Mouse (Mus musculus): ENCODE data around the gene Tlr5. TPM values are rescaled to one million over a fixed set of nuclear protein-coding genes. Genes with fewer than 3 reads are reported as not detected.

Tlr5 gene
- 0.09 TPM in 1 of 2 replicates, not detected in the other for polyA plus RNA-seq (2015; fragmentation: Nextera tagmentation; extraction: Ambion mirVana)

- Histone ChIP-seq H3K36me3 (ENCODE audit: control insufficient read depth, insufficient read depth) (no peaks in the 10 kb centered on the region), H3K4me1 (replicated peaks; ENCODE audit: control insufficient read depth, insufficient read depth, low read length) (peaks cover 21% of the 10 kb centered on the region), H3K9me3 (ENCODE audit: control insufficient read depth, low read length) (no peaks in the 10 kb centered on the region), H3K9ac (replicated peaks; ENCODE audit: low read depth, low read length) (peak within 1 kb of the TSS; percentile 51), H3K4me2 (ENCODE audit: low read length) (peak within 1 kb of the TSS; percentile 64), H3K27ac (ENCODE audit: low read length) (no peak within 1 kb of the TSS), H3K27me3 (replicated peaks; ENCODE audit: control insufficient read depth, insufficient read depth, low read length) (peaks cover 2% of the 10 kb centered on the region; the same call in 1 of the 2 replicates), H3K4me3 (replicated peaks; ENCODE audit: low read length) (peak within 1 kb of the TSS; percentile 39)
- 20% methylated on average over 21 of the region's 21 CpGs for WGBS
- peak; percentile 34 for ATAC-seq
Measured at GRCm38 (mm10) chr1:182954287-182955046, at the start of gene Tlr5. Gene Tlr5, plus strand, starts transcription at chr1:182954788.

- no peaks in the 10 kb centered on the region for H3K9me3 ChIP-seq (ENCODE audit: control insufficient read depth, low read length)
- ATAC-seq: no peak
- 88% methylated on average over 3 of the region's 3 CpGs for WGBS
Measured at GRCm38 (mm10) chr1:182905669-182906068, 48.9 kb upstream of the Tlr5 start.

GRCm38 (mm10) chr1:182908050-182909036, 46.2 kb upstream of the Tlr5 start:
- Histone ChIP-seq H3K4me2 (ENCODE audit: low read length) (0 out of 2 replicates have a peak overlapping the region, but pooled peaks have one; percentile 19), H3K27me3 (replicated peaks; ENCODE audit: control insufficient read depth, insufficient read depth, low read length) (no peaks in the 10 kb centered on the region), H3K9me3 (ENCODE audit: control insufficient read depth, low read length) (no peaks in the 10 kb centered on the region), H3K27ac (ENCODE audit: low read length) (no peak overlapping the region), H3K36me3 (ENCODE audit: control insufficient read depth, insufficient read depth) (no peaks in the 10 kb centered on the region), H3K4me1 (replicated peaks; ENCODE audit: control insufficient read depth, insufficient read depth, low read length) (peaks cover 10% of the 10 kb centered on the region), H3K4me3 (replicated peaks; ENCODE audit: low read length) (no peak overlapping the region), H3K9ac (replicated peaks; ENCODE audit: low read depth, low read length) (no peak overlapping the region)
- ATAC-seq: peak; percentile 86
- WGBS: 25% methylated on average over 14 of the region's 14 CpGs

More at GRCm38 (mm10) chr1:182905669-182906068, 48.9 kb upstream of the Tlr5 start:
- Histone ChIP-seq H3K4me1 (replicated peaks; ENCODE audit: control insufficient read depth, insufficient read depth, low read length) (peaks cover 10% of the 10 kb centered on the region), H3K4me3 (replicated peaks; ENCODE audit: low read length) (no peak overlapping the region), H3K36me3 (ENCODE audit: control insufficient read depth, insufficient read depth) (no peaks in the 10 kb centered on the region), H3K9ac (replicated peaks; ENCODE audit: low read depth, low read length) (no peak overlapping the region), H3K27ac (ENCODE audit: low read length) (no peak overlapping the region), H3K4me2 (ENCODE audit: low read length) (no peak overlapping the region), H3K27me3 (replicated peaks; ENCODE audit: control insufficient read depth, insufficient read depth, low read length) (no peaks in the 10 kb centered on the region)

GRCm38 (mm10) chr1:182909066-182909465, 45.5 kb upstream of the Tlr5 start:
- Histone ChIP-seq H3K4me1 (replicated peaks; ENCODE audit: control insufficient read depth, insufficient read depth, low read length) (peaks cover 10% of the 10 kb centered on the region), H3K36me3 (ENCODE audit: control insufficient read depth, insufficient read depth) (no peaks in the 10 kb centered on the region), H3K27me3 (replicated peaks; ENCODE audit: control insufficient read depth, insufficient read depth, low read length) (no peaks in the 10 kb centered on the region), H3K4me3 (replicated peaks; ENCODE audit: low read length) (no peak overlapping the region), H3K27ac (ENCODE audit: low read length) (no peak overlapping the region), H3K4me2 (ENCODE audit: low read length) (no peak overlapping the region), H3K9me3 (ENCODE audit: control insufficient read depth, low read length) (no peaks in the 10 kb centered on the region), H3K9ac (replicated peaks; ENCODE audit: low read depth, low read length) (no peak overlapping the region)
- 62% methylated on average over 3 of the region's 3 CpGs for WGBS
- ATAC-seq: no peak

GRCm38 (mm10) chr1:182909596-182909995, 45.0 kb upstream of the Tlr5 start:
- Histone ChIP-seq H3K4me2 (ENCODE audit: low read length) (no peak overlapping the region), H3K27me3 (replicated peaks; ENCODE audit: control insufficient read depth, insufficient read depth, low read length) (no peaks in the 10 kb centered on the region), H3K27ac (ENCODE audit: low read length) (no peak overlapping the region), H3K4me1 (replicated peaks; ENCODE audit: control insufficient read depth, insufficient read depth, low read length) (peaks cover 10% of the 10 kb centered on the region), H3K36me3 (ENCODE audit: control insufficient read depth, insufficient read depth) (no peaks in the 10 kb centered on the region), H3K4me3 (replicated peaks; ENCODE audit: low read length) (no peak overlapping the region), H3K9ac (replicated peaks; ENCODE audit: low read depth, low read length) (no peak overlapping the region), H3K9me3 (ENCODE audit: control insufficient read depth, low read length) (no peaks in the 10 kb centered on the region)
- no peak for ATAC-seq
- WGBS: 86% methylated on average over 5 of the region's 5 CpGs

- WGBS: 52% methylated on average over 2 of the region's 2 CpGs
- Histone ChIP-seq H3K4me2 (ENCODE audit: low read length) (no peak overlapping the region), H3K27ac (ENCODE audit: low read length) (no peak overlapping the region), H3K27me3 (replicated peaks; ENCODE audit: control insufficient read depth, insufficient read depth, low read length) (no peaks in the 10 kb centered on the region), H3K36me3 (ENCODE audit: control insufficient read depth, insufficient read depth) (no peaks in the 10 kb centered on the region), H3K9me3 (ENCODE audit: control insufficient read depth, low read length) (no peaks in the 10 kb centered on the region), H3K9ac (replicated peaks; ENCODE audit: low read depth, low read length) (no peak overlapping the region), H3K4me1 (replicated peaks; ENCODE audit: control insufficient read depth, insufficient read depth, low read length) (peaks cover 10% of the 10 kb centered on the region), H3K4me3 (replicated peaks; ENCODE audit: low read length) (no peak overlapping the region)
- ATAC-seq: no peak
Measured at GRCm38 (mm10) chr1:182912591-182912990, 42.0 kb upstream of the Tlr5 start.

GRCm38 (mm10) chr1:182914121-182914908, 40.3 kb upstream of the Tlr5 start:
- no peak overlapping the region for H3K27ac ChIP-seq (ENCODE audit: low read length)
- no peak for ATAC-seq
- WGBS: 86% methylated on average over 4 of the region's 4 CpGs

GRCm38 (mm10) chr1:182916166-182916565, 38.4 kb upstream of the Tlr5 start:
- H3K9me3 ChIP-seq (ENCODE audit: control insufficient read depth, low read length): no peaks in the 10 kb centered on the region
- ATAC-seq: no peak
- 94% methylated on average over 5 of the region's 5 CpGs for WGBS

More at GRCm38 (mm10) chr1:182914121-182914908, 40.3 kb upstream of the Tlr5 start:
- Histone ChIP-seq H3K9ac (replicated peaks; ENCODE audit: low read depth, low read length) (no peak overlapping the region), H3K36me3 (ENCODE audit: control insufficient read depth, insufficient read depth) (no peaks in the 10 kb centered on the region), H3K4me3 (replicated peaks; ENCODE audit: low read length) (no peak overlapping the region), H3K27me3 (replicated peaks; ENCODE audit: control insufficient read depth, insufficient read depth, low read length) (no peaks in the 10 kb centered on the region), H3K4me1 (replicated peaks; ENCODE audit: control insufficient read depth, insufficient read depth, low read length) (peaks cover 7% of the 10 kb centered on the region), H3K4me2 (ENCODE audit: low read length) (no peak overlapping the region), H3K9me3 (ENCODE audit: control insufficient read depth, low read length) (no peaks in the 10 kb centered on the region)

More at GRCm38 (mm10) chr1:182916166-182916565, 38.4 kb upstream of the Tlr5 start:
- Histone ChIP-seq H3K27me3 (replicated peaks; ENCODE audit: control insufficient read depth, insufficient read depth, low read length) (no peaks in the 10 kb centered on the region), H3K36me3 (ENCODE audit: control insufficient read depth, insufficient read depth) (no peaks in the 10 kb centered on the region), H3K4me1 (replicated peaks; ENCODE audit: control insufficient read depth, insufficient read depth, low read length) (peaks cover 7% of the 10 kb centered on the region), H3K27ac (ENCODE audit: low read length) (no peak overlapping the region), H3K4me2 (ENCODE audit: low read length) (no peak overlapping the region), H3K9ac (replicated peaks; ENCODE audit: low read depth, low read length) (no peak overlapping the region), H3K4me3 (replicated peaks; ENCODE audit: low read length) (no peak overlapping the region)
